9 mouse cellular contexts compared by ENCODE assay signal in genomic region chr11:19009536-19010395, GRCm38 (mm10). TPM values are rescaled to one million over a fixed set of nuclear protein-coding genes. Genes with fewer than 3 reads are reported as not detected.
A peak's percentile ranks its signal among the peaks of the same experiment; 100 is the strongest.
DNase-seq lines count a peak whose midpoint lies in the region; ATAC-seq and TF ChIP-seq lines count a peak whose summit lies in the region.
"Had no signal": no experiment of that assay in that cellular context is flagged by ENCODE, and none has a peak within 500 bp of the region (broad histone marks: within the 10 kb centered on the region; RNA-seq: fewer than 3 reads in every experiment).

No protein-coding gene starts in this region.

- DNase-seq in cerebellum, postnatal 25 days, result peak; percentile 38 to 51
- no peak for DNase-seq in cerebellum, postnatal 4 days (ENCODE audit: low spot score in 2 of 2)
- peak; percentile 49 for DNase-seq in embryo, embryonic 11 days
- no peak for DNase-seq in thymus, adult 2 months
- DNase-seq in frontal cortex, postnatal 25 days (ENCODE audit: low spot score in 2 of 2), result no peak
- DNase-seq: right cerebral cortex, postnatal 4 days had no signal

- H3K27me3 ChIP-seq in heart, embryonic 15.5 days, result no peaks in the 10 kb centered on the region
- H3K27me3 ChIP-seq in midbrain, embryonic 12.5 days, result peaks cover 50% of the 10 kb centered on the region
- H3K27me3 ChIP-seq in thymus, adult 2 months (ENCODE audit: control insufficient read depth, insufficient read depth, low read length), result peaks cover 4% of the 10 kb centered on the region; the same call in 1 of the 2 replicates

- no peaks in the 10 kb centered on the region for H3K9me3 ChIP-seq in heart, embryonic 15.5 days (replicated peaks)
- no peaks in the 10 kb centered on the region for H3K9me3 ChIP-seq in midbrain, embryonic 12.5 days

- no peak for TF ChIP-seq CTCF in thymus, adult 2 months (IDR thresholded peaks at IDR 0.05; ENCODE audit: borderline replicate concordance, control insufficient read depth, extremely low read depth, insufficient read depth, low read length, poor library complexity)

- H3K4me3 ChIP-seq in heart, embryonic 15.5 days, result peak overlapping the region; percentile 32
- peak overlapping the region; percentile 19 for H3K4me3 ChIP-seq in midbrain, embryonic 12.5 days
- H3K4me3 ChIP-seq in thymus, adult 2 months (ENCODE audit: control insufficient read depth, insufficient read depth, low read length), result no peak overlapping the region

- H3K4me1 ChIP-seq in heart, embryonic 15.5 days (replicated peaks), result peaks cover 46% of the 10 kb centered on the region
- peaks cover 60% of the 10 kb centered on the region for H3K4me1 ChIP-seq in midbrain, embryonic 12.5 days
- H3K4me1 ChIP-seq in thymus, adult 2 months (replicated peaks; ENCODE audit: control insufficient read depth, insufficient read depth, low read length), result no peaks in the 10 kb centered on the region

- H3K9ac ChIP-seq in heart, embryonic 15.5 days, result peak overlapping the region; percentile 52
- peak overlapping the region; percentile 44 for H3K9ac ChIP-seq in midbrain, embryonic 12.5 days (replicated peaks)

- H3K27ac ChIP-seq in heart, embryonic 15.5 days, result peak overlapping the region; percentile 77
- H3K27ac ChIP-seq in midbrain, embryonic 12.5 days (replicated peaks), result 0 out of 2 replicates have a peak overlapping the region, but pooled peaks have one; percentile 35
- no peak overlapping the region for H3K27ac ChIP-seq in thymus, adult 2 months (ENCODE audit: control insufficient read depth, insufficient read depth, low read length)

- H3K4me2 ChIP-seq in heart, embryonic 15.5 days, result peak overlapping the region; percentile 62
- peak overlapping the region; percentile 47 for H3K4me2 ChIP-seq in midbrain, embryonic 12.5 days (replicated peaks)

- 27% methylated on average over 17 of the region's 17 CpGs for WGBS in heart, embryonic 15.5 days
- 15% methylated on average over 17 of the region's 17 CpGs for WGBS in midbrain, embryonic 12.5 days
- WGBS in thymus, adult 2 months, result 80% methylated on average over 17 of the region's 17 CpGs

- H3K36me3 ChIP-seq in heart, embryonic 15.5 days, result no peaks in the 10 kb centered on the region
- H3K36me3 ChIP-seq in midbrain, embryonic 12.5 days, result no peaks in the 10 kb centered on the region
- no peaks in the 10 kb centered on the region for H3K36me3 ChIP-seq in thymus, adult 2 months (ENCODE audit: control insufficient read depth, insufficient read depth, low read length)

- ATAC-seq in heart, embryonic 15.5 days (replicated peaks; ENCODE audit: insufficient number of reproducible peaks, insufficient read depth, low FRiP score, low read depth), result no peak
- no peak for ATAC-seq in midbrain, embryonic 12.5 days (ENCODE audit: low FRiP score, low read depth)
- ATAC-seq in granulocyte monocyte progenitor cell, adult 5-6 weeks (replicated peaks; ENCODE audit: poor library complexity, severe bottlenecking), result no peak

- TF ChIP-seq POLR2A in thymus, adult 2 months (IDR thresholded peaks at IDR 0.05; ENCODE audit: control insufficient read depth, extremely low read depth, insufficient read depth, low read length, poor library complexity), result no peak

RNA-seq across cellular contexts. Expression of gene Meis1, which starts 9.0 kb away (rescaled TPM):
- polyA plus RNA-seq in heart, embryonic 15.5 days (2015; fragmentation: Nextera tagmentation; extraction: Ambion mirVana), result 51.8 and 67.7 TPM in 2 replicates
- polyA plus RNA-seq in midbrain, embryonic 12.5 days (2016; fragmentation: Nextera tagmentation; extraction: Ambion mirVana), result 40.5 and 44.8 TPM in 2 replicates
- total RNA-seq in granulocyte monocyte progenitor cell, adult 5-6 weeks (2014; fragmentation: Nextera tagmentation), result 12.6 and 24.4 TPM in 2 replicates
- total RNA-seq in granulocyte monocyte progenitor cell, adult 5-6 weeks (2017), result 15.4 and 17.6 TPM in 2 replicates
- polyA plus RNA-seq in thymus, adult 2 months (2012; rRNA removed), result 4.6 and 6.6 TPM in 2 replicates

Comparison
In these comparisons a context has a peak if more than half of its experiments do, and no peak if none do; other contexts are left out.
1. DNase-seq: peak in cerebellum, postnatal 25 days (2 of 2) and embryo, embryonic 11 days (single experiment); none in cerebellum, postnatal 4 days (0 of 2), thymus, adult 2 months (single experiment) and frontal cortex, postnatal 25 days (0 of 2).